Mouse (Mus musculus) left cerebral cortex, adult 11 months (tissue): ENCODE measurements around the gene Fstl3.

Source experiments
- DNase-seq: peaks from one replicate; pipeline ENCODE4 v3.0.0; 2022; ENCODE audit warnings: low spot score

Gene Fstl3

GRCm38 (mm10) chr10:79814271-79814842 lies 37.3 kb downstream of the Fstl3 start:
- DNase-seq: no peak

- no peak for DNase-seq
Observed at GRCm38 (mm10) chr10:79815671-79816494, 38.8 kb downstream of the Fstl3 start.

- DNase-seq: no peak
Observed at GRCm38 (mm10) chr10:79817111-79817510, 40.0 kb downstream of the Fstl3 start.

- no peak for DNase-seq
Observed at GRCm38 (mm10) chr10:79818225-79818624, 41.2 kb downstream of the Fstl3 start.

GRCm38 (mm10) chr10:79819606-79820005 lies 42.5 kb downstream of the Fstl3 start:
- DNase-seq: no peak

- no peak for DNase-seq
Observed at GRCm38 (mm10) chr10:79820277-79820676, 43.2 kb downstream of the Fstl3 start.

GRCm38 (mm10) chr10:79820782-79821181 lies 43.7 kb downstream of the Fstl3 start, which contains the start of gene Misp:
TSS of gene Misp (plus strand) at chr10:79820989.
- DNase-seq: no peak

- no peak for DNase-seq
Observed at GRCm38 (mm10) chr10:79821731-79822130, 44.7 kb downstream of the Fstl3 start.

GRCm38 (mm10) chr10:79822372-79822771 lies 45.3 kb downstream of the Fstl3 start:
- no peak for DNase-seq

- DNase-seq: no peak
Observed at GRCm38 (mm10) chr10:79823011-79823410, 45.9 kb downstream of the Fstl3 start.

- no peak for DNase-seq
Observed at GRCm38 (mm10) chr10:79824413-79824812, 47.3 kb downstream of the Fstl3 start.

GRCm38 (mm10) chr10:79831583-79831982 lies 54.5 kb downstream of the Fstl3 start:
- no peak for DNase-seq
